Mouse (Mus musculus) neural tube, embryonic 15.5 days (tissue): ENCODE data around the gene Mrpl23. TPM values are rescaled to one million over a fixed set of nuclear protein-coding genes. Genes with fewer than 3 reads are reported as not detected.

Source experiments
- ATAC-seq: fragments of 200-750 bp; cut with Nextera tagmentation; 2 replicates; pipeline ENCODE4 v1.8.0; 2017; ENCODE audit warnings: mild to moderate bottlenecking, moderate TSS enrichment, moderate library complexity; ENCODE audit not compliant: low FRiP score
- H3K27ac ChIP-seq: fragments of 300-500 bp; sonication (generic); replicated peaks from 2 replicates; pipeline ENCODE4 v1.5.1; 2015; ENCODE audit warnings: mild to moderate bottlenecking, inconsistent platforms
- H3K27me3 ChIP-seq: fragments of 300-500 bp; sonication (generic); replicated peaks from 2 replicates; pipeline ENCODE4 v1.6.1; 2015; ENCODE audit warnings: inconsistent platforms
- H3K36me3 ChIP-seq: fragments of 300-500 bp; sonication (generic); 2 replicates; pipeline ENCODE4 v1.6.1; 2015; ENCODE audit warnings: inconsistent platforms
- H3K4me1 ChIP-seq: fragments of 300-500 bp; sonication (generic); 2 replicates; pipeline ENCODE4 v1.6.1; 2015; ENCODE audit warnings: inconsistent platforms
- H3K4me2 ChIP-seq: fragments of 300-500 bp; sonication (generic); 2 replicates; pipeline ENCODE4 v1.6.1; 2015; ENCODE audit warnings: inconsistent platforms, mild to moderate bottlenecking, moderate library complexity
- H3K4me3 ChIP-seq: fragments of 300-500 bp; sonication (generic); replicated peaks from 2 replicates; pipeline ENCODE4 v1.5.1; 2015; ENCODE audit warnings: mild to moderate bottlenecking, inconsistent platforms
- H3K9ac ChIP-seq: fragments of 300-500 bp; sonication (generic); replicated peaks from 2 replicates; pipeline ENCODE4 v1.6.1; 2015; ENCODE audit warnings: mild to moderate bottlenecking, inconsistent platforms
- H3K9me3 ChIP-seq: fragments of 300-500 bp; sonication (generic); replicated peaks from 2 replicates; pipeline ENCODE4 v1.6.1; 2016; ENCODE audit warnings: inconsistent platforms
- WGBS: fragments of 180-500 bp; shearing (Covaris S2); methylation state at CpG from one replicate; pipeline ENCODE4 v1.1.7; 2015; ENCODE audit warnings: mixed read lengths; 5-methylcytosine and 5-hydroxymethylcytosine counted together
- polyA plus RNA-seq: library from polyadenylated mRNA; unstranded; fragments of >200 nt; fragmentation: Nextera tagmentation; extraction: Ambion mirVana; gene quantifications from 2 replicates; pipeline ENCODE4 v1.2.1, GENCODE M21; 2015

The Mrpl23 gene
- polyA plus RNA-seq, 1 experiment from 2014 or later = 27.9 TPM

- H3K27ac ChIP-seq = peak overlapping the region; percentile 69
- H3K4me1 ChIP-seq = peaks cover 44% of the 10 kb centered on the region
- H3K9ac ChIP-seq = 0 out of 2 replicates have a peak overlapping the region, but pooled peaks have one; percentile 11
- no peak overlapping the region for H3K4me2 ChIP-seq
- WGBS = 35% methylated on average over 4 of the region's 4 CpGs
- no peaks in the 10 kb centered on the region for H3K27me3 ChIP-seq
- H3K4me3 ChIP-seq = no peak overlapping the region
- H3K9me3 ChIP-seq = no peaks in the 10 kb centered on the region
- H3K36me3 ChIP-seq = peaks cover 14% of the 10 kb centered on the region
- ATAC-seq = no peak
Measured at GRCm38 (mm10) chr7:142538291-142538690, 5.8 kb downstream of the Mrpl23 start.

DNA sequence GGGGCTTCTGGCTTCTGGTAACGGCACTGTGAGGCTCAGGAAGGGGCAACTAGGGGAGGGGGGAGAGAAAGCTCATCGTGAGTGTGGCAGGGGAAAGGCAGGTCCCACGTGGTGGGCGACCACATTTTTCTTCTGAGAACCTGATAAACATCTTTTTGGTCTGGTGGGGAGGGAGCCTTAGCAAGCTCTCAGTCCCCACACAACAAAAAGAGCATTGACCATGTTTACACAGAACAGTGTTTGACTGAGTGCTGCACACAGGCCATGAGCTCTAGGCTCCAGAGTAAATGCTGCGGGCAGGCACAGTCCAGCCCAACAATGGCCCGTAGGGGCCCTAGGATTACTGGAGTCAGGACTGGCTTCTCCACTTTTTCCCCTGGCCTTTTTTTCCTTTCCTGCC, 6.3 kb downstream of the Mrpl23 start:
- Histone ChIP-seq H3K36me3 (peaks cover 14% of the 10 kb centered on the region), H3K27ac (peak overlapping the region; percentile 69; the same call in 1 of the 2 replicates), H3K9me3 (no peaks in the 10 kb centered on the region), H3K4me1 (peaks cover 41% of the 10 kb centered on the region), H3K4me2 (no peak overlapping the region), H3K27me3 (no peaks in the 10 kb centered on the region), H3K9ac (no peak overlapping the region), H3K4me3 (no peak overlapping the region)
- 42% methylated on average over 6 of the region's 6 CpGs for WGBS
- ATAC-seq = no peak

DNA sequence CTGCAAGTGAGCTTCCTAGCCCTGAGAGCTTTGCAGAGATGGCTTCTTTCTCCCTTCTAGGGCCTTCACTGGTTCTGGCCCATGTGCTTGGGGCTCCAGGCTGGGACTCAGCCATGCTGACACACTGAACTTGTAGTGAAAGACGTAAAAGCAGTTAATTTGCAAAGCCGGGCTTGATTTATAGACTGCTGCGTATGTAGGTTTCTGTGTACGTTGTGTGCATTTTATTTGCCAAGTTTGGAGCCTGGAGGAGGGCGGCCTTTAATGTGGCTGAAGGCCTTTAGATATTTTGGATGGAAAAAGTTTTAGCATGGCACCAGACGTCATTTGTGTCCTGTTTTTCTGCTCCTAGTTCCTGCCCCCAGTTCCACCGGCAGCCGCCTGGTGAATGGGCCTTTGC, 7.3 kb downstream of the Mrpl23 start:
- H3K4me2 ChIP-seq = no peak overlapping the region
- H3K27ac ChIP-seq = no peak overlapping the region
- no peaks in the 10 kb centered on the region for H3K27me3 ChIP-seq
- WGBS = 41% methylated on average over 8 of the region's 8 CpGs
- H3K36me3 ChIP-seq = peaks cover 14% of the 10 kb centered on the region
- H3K9ac ChIP-seq = no peak overlapping the region
- H3K9me3 ChIP-seq = no peaks in the 10 kb centered on the region
- no peak overlapping the region for H3K4me3 ChIP-seq
- H3K4me1 ChIP-seq = peaks cover 33% of the 10 kb centered on the region
- ATAC-seq = no peak

- H3K4me3 ChIP-seq = no peak overlapping the region
- peak; percentile 74; the same call in 1 of the 2 replicates for ATAC-seq
- H3K36me3 ChIP-seq = peaks cover 9% of the 10 kb centered on the region
- H3K27ac ChIP-seq = peak overlapping the region; percentile 41; the same call in 1 of the 2 replicates
- no peaks in the 10 kb centered on the region for H3K27me3 ChIP-seq
- no peak overlapping the region for H3K9ac ChIP-seq
- 12% methylated on average over 11 of the region's 11 CpGs for WGBS
- no peak overlapping the region for H3K4me2 ChIP-seq
- H3K9me3 ChIP-seq = no peaks in the 10 kb centered on the region
- H3K4me1 ChIP-seq = peaks cover 28% of the 10 kb centered on the region
Measured at GRCm38 (mm10) chr7:142542771-142543303, 10.4 kb downstream of the Mrpl23 start.

DNA sequence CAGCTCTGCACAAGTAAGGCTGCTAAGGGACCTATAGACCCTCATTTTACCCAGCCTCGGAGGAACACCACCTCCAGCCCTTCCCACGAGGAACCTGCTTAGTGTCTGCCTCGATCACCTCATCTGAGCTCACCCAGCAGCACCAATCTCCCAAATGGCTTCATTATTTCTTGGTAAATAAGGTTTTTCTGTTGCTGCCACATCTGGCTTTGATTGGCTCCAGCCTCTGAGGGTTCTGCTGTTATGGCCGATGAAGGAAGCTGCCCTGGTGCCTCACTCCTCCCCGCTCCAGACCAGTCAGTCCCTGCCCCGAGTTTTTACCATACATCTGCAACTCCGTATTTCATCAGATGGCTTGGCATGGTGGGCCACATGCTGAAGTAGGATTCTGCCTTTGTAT, 13.5 kb downstream of the Mrpl23 start:
- Histone ChIP-seq H3K4me3 (no peak overlapping the region), H3K27me3 (no peaks in the 10 kb centered on the region), H3K9me3 (no peaks in the 10 kb centered on the region), H3K27ac (no peak overlapping the region), H3K36me3 (peaks cover 9% of the 10 kb centered on the region), H3K9ac (no peak overlapping the region), H3K4me2 (no peak overlapping the region), H3K4me1 (peaks cover 13% of the 10 kb centered on the region)
- 77% methylated on average over 7 of the region's 7 CpGs for WGBS
- no peak for ATAC-seq

- no peak overlapping the region for H3K27ac ChIP-seq
- H3K36me3 ChIP-seq = no peaks in the 10 kb centered on the region; the same call in 1 of the 2 replicates
- no peaks in the 10 kb centered on the region for H3K27me3 ChIP-seq
- H3K4me3 ChIP-seq = no peak overlapping the region
- 25% methylated on average over 2 of the region's 2 CpGs for WGBS
- no peak overlapping the region for H3K4me2 ChIP-seq
- H3K4me1 ChIP-seq = peaks cover 7% of the 10 kb centered on the region
- H3K9ac ChIP-seq = no peak overlapping the region
- no peaks in the 10 kb centered on the region for H3K9me3 ChIP-seq
- ATAC-seq = no peak
Measured at GRCm38 (mm10) chr7:142547874-142548273, 15.4 kb downstream of the Mrpl23 start.

- no peak for ATAC-seq
- Histone ChIP-seq H3K4me2 (no peak overlapping the region), H3K27me3 (no peaks in the 10 kb centered on the region), H3K27ac (no peak overlapping the region), H3K4me3 (no peak overlapping the region), H3K4me1 (0 out of 2 replicates have a peak, but pooled peaks cover 2% of the 10 kb centered on the region), H3K9me3 (no peaks in the 10 kb centered on the region), H3K36me3 (no peaks in the 10 kb centered on the region; the same call in 1 of the 2 replicates), H3K9ac (no peak overlapping the region)
- 25% methylated on average over 6 of the region's 6 CpGs for WGBS
Measured at GRCm38 (mm10) chr7:142548706-142549105, 16.2 kb downstream of the Mrpl23 start.

- no peaks in the 10 kb centered on the region for H3K27me3 ChIP-seq
- no peak for ATAC-seq
- H3K9ac ChIP-seq = no peak overlapping the region
- H3K4me2 ChIP-seq = no peak overlapping the region
- 87% methylated on average over 10 of the region's 10 CpGs for WGBS
- H3K4me3 ChIP-seq = no peak overlapping the region
- H3K27ac ChIP-seq = no peak overlapping the region
- no peaks in the 10 kb centered on the region; the same call in 1 of the 2 replicates for H3K36me3 ChIP-seq
- no peaks in the 10 kb centered on the region for H3K9me3 ChIP-seq
- peaks cover 14% of the 10 kb centered on the region for H3K4me1 ChIP-seq
Measured at GRCm38 (mm10) chr7:142549941-142550763, 17.7 kb downstream of the Mrpl23 start.

GRCm38 (mm10) chr7:142550935-142551373, 18.5 kb downstream of the Mrpl23 start:
- H3K27ac ChIP-seq = no peak overlapping the region
- ATAC-seq = no peak
- no peaks in the 10 kb centered on the region for H3K36me3 ChIP-seq
- H3K4me3 ChIP-seq = no peak overlapping the region
- WGBS = 90% methylated on average over 14 of the region's 14 CpGs
- H3K9ac ChIP-seq = no peak overlapping the region
- H3K9me3 ChIP-seq = no peaks in the 10 kb centered on the region
- peaks cover 15% of the 10 kb centered on the region for H3K4me1 ChIP-seq
- H3K4me2 ChIP-seq = no peak overlapping the region
- H3K27me3 ChIP-seq = no peaks in the 10 kb centered on the region

DNA sequence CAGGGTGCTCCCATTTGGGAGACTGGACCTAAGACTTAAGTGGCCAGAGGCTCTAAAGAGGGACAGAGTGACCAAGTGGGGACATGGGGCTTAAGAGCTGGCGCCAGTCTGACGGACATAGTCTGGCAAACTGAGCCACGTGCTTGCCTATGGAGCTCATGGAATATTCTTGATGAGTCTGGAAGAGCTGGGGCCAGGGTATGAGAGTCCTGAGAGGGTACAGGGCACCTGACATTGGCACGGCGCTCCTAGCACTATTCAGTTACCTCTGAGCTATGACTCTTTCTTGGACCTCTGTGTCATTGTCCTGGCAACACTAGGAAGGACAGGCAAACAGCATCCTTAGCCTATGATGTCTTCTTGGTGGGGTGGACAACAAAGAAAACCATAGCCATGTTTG, 19.2 kb downstream of the Mrpl23 start:
- WGBS = 96% methylated on average over 5 of the region's 5 CpGs
- Histone ChIP-seq H3K27ac (no peak overlapping the region), H3K9ac (no peak overlapping the region), H3K4me1 (peaks cover 15% of the 10 kb centered on the region), H3K27me3 (no peaks in the 10 kb centered on the region), H3K9me3 (no peaks in the 10 kb centered on the region), H3K4me2 (no peak overlapping the region), H3K4me3 (no peak overlapping the region), H3K36me3 (no peaks in the 10 kb centered on the region)
- ATAC-seq = no peak

DNA sequence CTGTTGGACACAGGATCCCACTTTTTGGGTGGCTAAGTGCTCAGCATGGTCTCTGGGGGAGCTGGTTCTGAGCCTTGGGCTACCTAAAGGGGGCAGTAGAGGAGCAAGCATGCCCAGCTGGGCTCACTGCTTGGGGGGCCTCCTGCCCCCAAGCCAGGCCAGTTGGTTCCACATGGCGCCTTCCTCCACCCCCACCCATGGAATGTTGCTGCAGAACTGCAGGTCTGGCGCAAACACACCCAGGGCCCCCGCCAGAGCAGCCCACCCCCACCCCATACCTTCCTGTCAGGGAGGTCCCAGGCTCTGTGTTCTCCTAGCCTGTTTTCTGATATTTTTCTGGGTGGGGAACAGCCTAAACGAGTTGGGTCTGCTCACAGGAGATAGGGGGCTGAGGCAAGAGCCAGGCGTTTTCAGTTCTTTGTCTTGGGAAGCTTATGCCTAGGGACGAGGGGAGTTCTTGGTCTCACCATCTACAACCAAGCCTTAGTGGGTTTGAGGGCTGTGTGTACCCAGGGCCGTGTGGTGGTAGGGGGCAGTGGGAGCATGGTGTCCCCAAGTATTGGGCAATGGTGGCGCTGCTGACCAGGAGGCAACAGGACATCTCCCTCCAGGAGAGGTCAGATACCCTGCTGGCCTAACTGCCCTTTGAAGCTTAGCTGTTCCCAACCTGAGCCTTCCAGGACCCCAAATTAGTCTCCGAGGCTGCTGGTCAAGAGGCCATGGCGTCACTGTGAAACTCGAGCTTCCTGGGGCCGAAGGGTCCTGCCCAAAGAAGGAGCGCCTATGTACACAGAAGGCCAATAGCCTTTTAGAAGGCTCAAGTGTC, 20.3 kb downstream of the Mrpl23 start:
- no peaks in the 10 kb centered on the region for H3K9me3 ChIP-seq
- no peak for ATAC-seq
- no peak overlapping the region for H3K4me3 ChIP-seq
- H3K27me3 ChIP-seq = no peaks in the 10 kb centered on the region
- no peak overlapping the region for H3K9ac ChIP-seq
- H3K27ac ChIP-seq = no peak overlapping the region
- WGBS = 68% methylated on average over 13 of the region's 13 CpGs
- H3K4me1 ChIP-seq = peaks cover 15% of the 10 kb centered on the region
- H3K4me2 ChIP-seq = no peak overlapping the region
- no peaks in the 10 kb centered on the region for H3K36me3 ChIP-seq
